Mouse (Mus musculus) CH12.LX (cell line): ENCODE results near the gene Trp53i13.

ENCODE experiments used
- POLR2A ChIP-seq: IDR thresholded peaks from 2 replicates; pipeline ENCODE4 v1.6.1; 2011; ENCODE audit warnings: low read depth, mild to moderate bottlenecking, improper control_type of control experiment, low read length
- POLR2AphosphoS2 ChIP-seq: IDR thresholded peaks from 2 replicates; pipeline ENCODE4 v1.6.1; 2011; ENCODE audit warnings: low read depth, low read length, improper control_type of control experiment
- SMC3 ChIP-seq: IDR thresholded peaks from 2 replicates; pipeline ENCODE4 v1.6.1; 2011; ENCODE audit warnings: low read depth, low read length, improper control_type of control experiment
- TCF12 ChIP-seq: IDR thresholded peaks from 2 replicates; pipeline ENCODE4 v1.6.1; 2014; ENCODE audit warnings: low read depth, mild to moderate bottlenecking, inconsistent platforms, low read length, improper control_type of control experiment
- USF1 ChIP-seq: IDR thresholded peaks from 2 replicates; pipeline ENCODE4 v1.6.1; 2014; ENCODE audit warnings: low read depth, mild to moderate bottlenecking, inconsistent platforms, low read length, improper control_type of control experiment

- TF ChIP-seq TCF12 = peak; percentile 51; the same call in 1 of the 2 replicates
- no peak for TF ChIP-seq SMC3
- no peak for TF ChIP-seq POLR2A
- TF ChIP-seq POLR2AphosphoS2 = no peak
- no peak for TF ChIP-seq USF1
Measured at GRCm38 (mm10) chr11:77492311-77492871, 23.4 kb downstream of the Trp53i13 start.
